Mouse (Mus musculus) forebrain, embryonic 12.5 days (tissue): ENCODE measurements at regions not wholly inside any gene's neighbourhood (a gene's known extent, or its start where the extent isn't known, plus 50 kb on each side); places are given as distances from the start of the nearest gene placed in this dataset.

Experiments
- ATAC-seq: fragments of 200-750 bp; cut with Nextera tagmentation; 2 replicates; pipeline ENCODE4 v1.8.0; 2017; ENCODE audit warnings: moderate TSS enrichment; ENCODE audit not compliant: low FRiP score
- H3K27ac ChIP-seq: fragments of 300-500 bp; sonication (generic); 2 replicates; pipeline ENCODE4 v1.5.1; 2016; ENCODE audit warnings: mild to moderate bottlenecking
- H3K27me3 ChIP-seq: fragments of 300-500 bp; sonication (generic); 2 replicates; pipeline ENCODE4 v1.6.1; 2016; ENCODE audit warnings: mild to moderate bottlenecking
- H3K36me3 ChIP-seq: fragments of 300-500 bp; sonication (generic); replicated peaks from 2 replicates; pipeline ENCODE4 v1.6.1; 2016; ENCODE audit warnings: mild to moderate bottlenecking
- H3K4me1 ChIP-seq: fragments of 300-500 bp; sonication (generic); 2 replicates; pipeline ENCODE4 v1.6.1; 2016
- H3K4me2 ChIP-seq: fragments of 300-500 bp; sonication (generic); 2 replicates; pipeline ENCODE4 v1.6.1; 2016; ENCODE audit warnings: mild to moderate bottlenecking, moderate library complexity
- H3K4me3 ChIP-seq: fragments of 300-500 bp; sonication (generic); replicated peaks from 2 replicates; pipeline ENCODE4 v1.5.1; 2016; ENCODE audit warnings: mild to moderate bottlenecking
- H3K9ac ChIP-seq: fragments of 300-500 bp; sonication (generic); 2 replicates; pipeline ENCODE4 v1.6.1; 2016; ENCODE audit warnings: mild to moderate bottlenecking
- H3K9me3 ChIP-seq: fragments of 300-500 bp; sonication (generic); 2 replicates; pipeline ENCODE4 v1.6.1; 2016
- WGBS: fragments of 180-500 bp; shearing (Covaris S2); methylation state at CpG from one replicate; pipeline ENCODE4 v1.1.7; 2016; 5-methylcytosine and 5-hydroxymethylcytosine counted together

DNA sequence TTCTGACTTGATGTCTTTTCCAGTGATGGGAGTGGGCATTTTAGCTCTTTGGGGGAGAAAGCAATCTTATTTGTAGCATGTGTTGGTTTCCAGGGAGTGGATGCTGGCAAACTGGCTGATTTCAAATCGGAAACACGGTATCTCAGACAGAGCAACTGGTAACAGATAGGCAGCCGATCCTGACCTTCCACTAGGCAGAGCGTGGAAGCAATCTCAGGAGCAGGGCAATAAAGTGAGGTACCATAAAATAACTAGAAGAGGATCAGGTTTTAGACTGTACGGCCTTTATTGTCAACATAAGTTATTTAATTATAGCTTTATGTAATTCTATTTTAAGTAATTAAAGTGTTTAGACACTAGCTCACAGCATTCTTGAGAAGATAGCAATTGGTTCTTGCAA lies 390.0 kb downstream of the Plk2 start:
- no peaks in the 10 kb centered on the region for H3K27me3 ChIP-seq
- no peaks in the 10 kb centered on the region for H3K9me3 ChIP-seq
- H3K36me3 ChIP-seq, result no peaks in the 10 kb centered on the region
- no peak overlapping the region for H3K9ac ChIP-seq
- ATAC-seq, result no peak
- no peak overlapping the region for H3K4me2 ChIP-seq
- no peak overlapping the region for H3K27ac ChIP-seq
- H3K4me1 ChIP-seq, result no peaks in the 10 kb centered on the region
- WGBS, result 88% methylated on average over 5 of the region's 5 CpGs
- no peak overlapping the region for H3K4me3 ChIP-seq

DNA sequence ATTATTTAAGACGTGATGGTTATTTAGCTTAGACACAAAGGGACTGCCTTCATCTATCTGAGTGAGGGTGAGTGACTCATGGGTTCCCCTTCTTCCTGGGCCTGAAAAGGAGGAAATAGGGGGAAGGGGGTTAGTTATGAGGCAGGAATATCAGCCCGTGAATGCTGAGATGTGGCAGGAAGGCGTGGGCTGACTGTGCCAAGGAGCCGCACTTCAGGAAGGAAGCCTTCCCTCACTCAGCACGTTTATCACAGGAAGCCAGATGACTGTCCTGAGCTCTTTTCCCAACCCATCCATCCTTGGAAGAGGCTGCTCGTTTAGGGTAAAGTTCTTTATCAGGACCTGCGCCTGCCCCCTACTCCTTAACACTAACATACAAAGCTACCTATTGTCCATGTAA lies 403.5 kb downstream of the Plk2 start:
- 70% methylated on average over 7 of the region's 7 CpGs for whole genome bisulfite sequencing
- Histone ChIP-seq H3K4me1 (no peaks in the 10 kb centered on the region), H3K36me3 (no peaks in the 10 kb centered on the region), H3K9me3 (no peaks in the 10 kb centered on the region), H3K4me2 (no peak overlapping the region), H3K27me3 (no peaks in the 10 kb centered on the region), H3K4me3 (no peak overlapping the region), H3K9ac (no peak overlapping the region), H3K27ac (no peak overlapping the region)
- no peak for ATAC-seq

GRCm38 (mm10) chr13:110802841-110803240 lies 408.0 kb downstream of the Plk2 start:
- Histone ChIP-seq H3K4me3 (no peak overlapping the region), H3K9ac (no peak overlapping the region), H3K36me3 (no peaks in the 10 kb centered on the region), H3K4me1 (no peaks in the 10 kb centered on the region), H3K27ac (no peak overlapping the region), H3K9me3 (no peaks in the 10 kb centered on the region), H3K27me3 (no peaks in the 10 kb centered on the region), H3K4me2 (no peak overlapping the region)
- WGBS, result 88% methylated on average over 6 of the region's 6 CpGs
- no peak for ATAC-seq

DNA sequence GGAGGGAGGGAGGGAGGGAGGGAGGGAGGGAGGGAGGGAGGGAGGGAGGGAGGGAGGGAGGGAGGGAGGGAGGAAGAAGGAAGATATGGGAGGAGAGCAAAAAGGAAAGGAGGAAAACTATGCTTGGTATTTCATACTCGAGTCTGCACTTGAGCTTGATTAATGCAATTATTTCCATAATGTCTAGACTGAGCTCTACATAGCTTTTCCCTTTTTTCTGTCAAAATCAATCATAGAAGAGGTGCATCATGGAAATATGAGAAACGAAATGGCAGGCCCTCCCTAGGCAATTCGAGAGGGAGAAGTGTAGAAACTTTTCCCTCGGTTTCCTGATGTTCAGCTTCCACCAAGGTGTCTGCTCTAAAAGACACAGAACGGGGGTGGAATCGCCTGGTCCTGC lies 417.6 kb downstream of the Plk2 start:
- ATAC-seq, result no peak
- H3K27me3 ChIP-seq, result no peaks in the 10 kb centered on the region
- no peak overlapping the region for H3K27ac ChIP-seq
- WGBS, result 86% methylated on average over 6 of the region's 6 CpGs
- H3K4me2 ChIP-seq, result no peak overlapping the region
- no peaks in the 10 kb centered on the region for H3K9me3 ChIP-seq
- H3K4me1 ChIP-seq, result no peaks in the 10 kb centered on the region
- H3K4me3 ChIP-seq, result no peak overlapping the region
- no peaks in the 10 kb centered on the region for H3K36me3 ChIP-seq
- no peak overlapping the region for H3K9ac ChIP-seq

DNA sequence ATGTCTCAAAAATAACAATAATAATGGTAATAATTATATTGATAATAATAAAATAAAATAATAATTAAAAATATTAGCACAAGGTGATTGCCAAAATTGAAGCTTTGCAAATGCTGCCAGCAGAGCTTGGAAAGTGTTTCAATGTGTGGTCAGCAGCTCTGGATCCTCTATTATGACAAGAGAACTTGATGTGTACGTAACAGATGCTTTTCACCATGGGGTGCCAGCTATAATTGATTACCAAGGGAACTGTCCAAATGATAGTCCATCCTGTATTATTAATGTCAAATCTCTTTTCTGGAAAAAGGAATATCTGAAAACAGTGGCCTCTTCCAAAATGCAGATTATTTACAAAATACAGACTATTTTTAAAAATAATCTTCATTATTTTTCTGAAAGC lies 419.2 kb downstream of the Plk2 start:
- Histone ChIP-seq H3K9me3 (no peaks in the 10 kb centered on the region), H3K36me3 (no peaks in the 10 kb centered on the region), H3K27ac (no peak overlapping the region), H3K27me3 (no peaks in the 10 kb centered on the region), H3K4me3 (no peak overlapping the region), H3K9ac (no peak overlapping the region), H3K4me1 (no peaks in the 10 kb centered on the region), H3K4me2 (no peak overlapping the region)
- ATAC-seq, result no peak
- 79% methylated on average over 1 of the region's 1 CpGs for WGBS

DNA sequence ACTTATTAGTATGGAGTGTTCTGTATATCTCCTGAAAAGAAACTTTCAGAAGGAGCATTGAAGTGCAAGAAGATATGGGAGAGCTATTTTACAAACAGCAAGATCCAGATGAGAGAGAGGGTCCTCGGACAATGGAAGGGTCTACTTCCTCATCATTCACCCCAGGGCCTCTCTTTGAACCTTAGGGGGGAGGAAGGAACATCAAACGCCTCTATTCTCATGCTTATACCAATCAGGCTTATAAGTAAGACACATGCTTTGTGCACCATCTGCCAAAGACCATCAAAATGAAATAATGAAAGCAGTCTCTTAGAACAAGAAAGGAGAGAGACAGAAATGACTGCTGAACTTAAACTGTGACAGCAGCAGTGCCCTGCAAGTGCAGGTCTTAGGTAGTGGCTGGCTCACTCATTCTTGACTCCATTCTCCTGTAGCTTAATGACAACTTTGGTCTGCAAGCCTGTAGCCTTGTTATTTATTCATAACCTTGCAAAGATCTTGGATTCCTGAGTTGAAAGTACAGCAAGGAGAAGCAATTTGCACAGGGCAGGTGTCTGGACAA lies 424.5 kb downstream of the Plk2 start:
- Histone ChIP-seq H3K36me3 (no peaks in the 10 kb centered on the region), H3K9me3 (no peaks in the 10 kb centered on the region), H3K27ac (no peak overlapping the region), H3K4me3 (no peak overlapping the region), H3K9ac (no peak overlapping the region), H3K4me2 (no peak overlapping the region), H3K27me3 (no peaks in the 10 kb centered on the region), H3K4me1 (peaks cover 9% of the 10 kb centered on the region; the same call in 1 of the 2 replicates)
- no peak for ATAC-seq
- 38% methylated on average over 2 of the region's 2 CpGs for WGBS

- no peaks in the 10 kb centered on the region for H3K27me3 ChIP-seq
- H3K27ac ChIP-seq, result no peak overlapping the region
- H3K9ac ChIP-seq, result no peak overlapping the region
- H3K36me3 ChIP-seq, result no peaks in the 10 kb centered on the region
- no peaks in the 10 kb centered on the region for H3K9me3 ChIP-seq
- H3K4me3 ChIP-seq, result no peak overlapping the region
- no peak overlapping the region for H3K4me2 ChIP-seq
- ATAC-seq, result no peak
- H3K4me1 ChIP-seq, result peaks cover 1% of the 10 kb centered on the region; the same call in 1 of the 2 replicates
- 88% methylated on average over 9 of the region's 9 CpGs for WGBS
Measured at GRCm38 (mm10) chr13:110824878-110825277, 429.9 kb upstream of the Actbl2 start.

- WGBS, result 67% methylated on average over 5 of the region's 5 CpGs
- Histone ChIP-seq H3K4me2 (no peak overlapping the region), H3K4me3 (no peak overlapping the region), H3K36me3 (no peaks in the 10 kb centered on the region), H3K27me3 (no peaks in the 10 kb centered on the region), H3K27ac (no peak overlapping the region), H3K9me3 (no peaks in the 10 kb centered on the region), H3K9ac (no peak overlapping the region), H3K4me1 (no peaks in the 10 kb centered on the region)
- no peak for ATAC-seq
Measured at GRCm38 (mm10) chr13:110832442-110832841, 422.4 kb upstream of the Actbl2 start.

DNA sequence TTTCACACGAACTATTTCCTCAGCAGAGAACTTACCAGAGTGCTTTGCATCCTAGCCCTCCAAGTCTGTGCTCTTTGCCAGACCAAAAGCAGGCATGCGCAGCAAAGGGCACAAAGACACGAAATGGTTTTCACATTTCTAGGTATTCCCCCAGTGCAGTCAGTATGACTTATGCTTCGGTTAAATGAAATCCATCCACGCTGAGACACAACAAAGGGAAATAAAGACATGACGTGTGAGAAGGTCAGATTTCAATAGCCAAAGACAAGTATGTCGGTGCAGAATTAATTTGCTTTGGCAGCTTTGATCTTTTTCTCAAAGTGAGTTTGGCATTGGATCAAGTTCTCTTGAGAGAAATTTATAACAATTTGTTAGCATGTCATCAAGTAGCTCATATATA lies 417.9 kb upstream of the Actbl2 start:
- no peak overlapping the region for H3K9ac ChIP-seq
- no peak overlapping the region for H3K27ac ChIP-seq
- no peaks in the 10 kb centered on the region for H3K36me3 ChIP-seq
- no peaks in the 10 kb centered on the region for H3K27me3 ChIP-seq
- H3K4me1 ChIP-seq, result no peaks in the 10 kb centered on the region
- 61% methylated on average over 7 of the region's 7 CpGs for WGBS
- H3K4me2 ChIP-seq, result no peak overlapping the region
- H3K9me3 ChIP-seq, result no peaks in the 10 kb centered on the region
- no peak overlapping the region for H3K4me3 ChIP-seq
- no peak for ATAC-seq

- ATAC-seq, result no peak
- Histone ChIP-seq H3K4me2 (no peak overlapping the region), H3K9me3 (no peaks in the 10 kb centered on the region), H3K4me3 (no peak overlapping the region), H3K27me3 (no peaks in the 10 kb centered on the region), H3K36me3 (no peaks in the 10 kb centered on the region), H3K9ac (no peak overlapping the region), H3K27ac (no peak overlapping the region), H3K4me1 (no peaks in the 10 kb centered on the region)
- 91% methylated on average over 7 of the region's 7 CpGs for WGBS
Measured at GRCm38 (mm10) chr13:110841949-110842348, 412.9 kb upstream of the Actbl2 start.

GRCm38 (mm10) chr13:110845695-110846094 lies 409.1 kb upstream of the Actbl2 start:
- Histone ChIP-seq H3K4me3 (no peak overlapping the region), H3K27ac (no peak overlapping the region), H3K36me3 (no peaks in the 10 kb centered on the region), H3K4me2 (no peak overlapping the region), H3K27me3 (no peaks in the 10 kb centered on the region), H3K4me1 (no peaks in the 10 kb centered on the region), H3K9ac (no peak overlapping the region), H3K9me3 (no peaks in the 10 kb centered on the region)
- ATAC-seq, result no peak
- WGBS, result 98% methylated on average over 2 of the region's 2 CpGs

GRCm38 (mm10) chr13:110852996-110853727 lies 401.7 kb upstream of the Actbl2 start:
- no peak for ATAC-seq

GRCm38 (mm10) chr13:110854213-110854612 lies 400.6 kb upstream of the Actbl2 start:
- no peak overlapping the region for H3K4me3 ChIP-seq
- H3K27ac ChIP-seq, result no peak overlapping the region
- no peak overlapping the region for H3K9ac ChIP-seq
- H3K36me3 ChIP-seq, result no peaks in the 10 kb centered on the region
- no peaks in the 10 kb centered on the region for H3K9me3 ChIP-seq
- no peaks in the 10 kb centered on the region for H3K4me1 ChIP-seq
- no peak overlapping the region for H3K4me2 ChIP-seq
- no peak for ATAC-seq
- WGBS, result 74% methylated on average over 1 of the region's 1 CpGs
- H3K27me3 ChIP-seq, result no peaks in the 10 kb centered on the region

More at GRCm38 (mm10) chr13:110852996-110853727, 401.7 kb upstream of the Actbl2 start:
- no peaks in the 10 kb centered on the region for H3K4me1 ChIP-seq
- H3K9me3 ChIP-seq, result no peaks in the 10 kb centered on the region
- no peak overlapping the region for H3K27ac ChIP-seq
- no peaks in the 10 kb centered on the region for H3K27me3 ChIP-seq
- no peak overlapping the region for H3K9ac ChIP-seq
- no peaks in the 10 kb centered on the region for H3K36me3 ChIP-seq
- H3K4me3 ChIP-seq, result no peak overlapping the region
- H3K4me2 ChIP-seq, result no peak overlapping the region
- WGBS, result 87% methylated on average over 2 of the region's 2 CpGs
